Mouse (Mus musculus) heart, postnatal 25 days (tissue): ENCODE results near the gene Atp7b. TPM values are rescaled to one million over a fixed set of nuclear protein-coding genes. Genes with fewer than 3 reads are reported as not detected.
A peak's percentile ranks its signal among the peaks of the same experiment; 100 is the strongest.

Experiments
- DNase-seq: peaks from one replicate; pipeline ENCODE4 v3.0.0; 2022; ENCODE audit warnings: low spot score
- intact Hi-C: fragments of 180-260 bp; cut with DNase I; formaldehyde crosslinking; loops from one replicate; pipeline ENCODE4 v1.15.1; 2025
- total RNA-seq, 2 experiments: library from RNA; stranded (reverse); gene quantifications; 2 replicates each; pipeline ENCODE4 v1.2.3; 2021

Atp7b gene
- under 1 TPM; 0.08 to 0.11 TPM for total RNA-seq

DNA sequence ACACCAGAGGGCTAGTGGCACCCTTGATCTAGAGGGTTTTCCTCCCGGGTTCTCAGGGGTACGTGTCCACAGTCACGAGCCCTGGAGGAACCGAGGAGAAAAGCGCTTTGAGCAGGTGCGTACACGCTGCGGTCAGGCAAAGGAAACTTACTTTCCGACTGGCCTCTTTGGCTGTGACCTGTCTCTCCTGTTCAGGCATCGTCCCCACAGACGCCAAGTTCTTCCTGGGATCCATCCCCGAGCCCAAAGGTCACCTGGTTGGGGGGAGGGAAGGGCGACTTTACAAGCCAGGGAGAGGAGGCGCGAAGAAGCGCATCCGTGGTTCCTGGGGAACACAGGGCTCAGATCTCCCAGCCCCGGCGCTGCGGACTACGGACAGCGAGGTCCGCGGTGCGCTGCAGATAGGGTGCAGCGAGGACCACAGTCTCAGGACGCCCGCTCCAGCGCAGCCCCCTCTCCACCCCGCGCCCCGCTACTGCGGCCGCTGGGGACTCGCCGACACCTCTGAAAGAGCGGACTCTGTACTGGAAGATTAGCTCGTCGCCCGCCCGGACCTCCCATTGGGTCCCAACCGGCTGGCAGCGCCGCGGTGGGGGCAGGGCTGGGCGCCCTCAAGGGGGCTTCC lies at the start of gene Atp7b:
Atp7b (minus strand) TSS at position 485 of the 625 bp plus-strand sequence.
- no peak for DNase-seq
- intact Hi-C loops = loop anchor here (5.0 kb wide), 1 partner anchor 107 kb away; the partner anchor contains the start of gene Nek3

DNA sequence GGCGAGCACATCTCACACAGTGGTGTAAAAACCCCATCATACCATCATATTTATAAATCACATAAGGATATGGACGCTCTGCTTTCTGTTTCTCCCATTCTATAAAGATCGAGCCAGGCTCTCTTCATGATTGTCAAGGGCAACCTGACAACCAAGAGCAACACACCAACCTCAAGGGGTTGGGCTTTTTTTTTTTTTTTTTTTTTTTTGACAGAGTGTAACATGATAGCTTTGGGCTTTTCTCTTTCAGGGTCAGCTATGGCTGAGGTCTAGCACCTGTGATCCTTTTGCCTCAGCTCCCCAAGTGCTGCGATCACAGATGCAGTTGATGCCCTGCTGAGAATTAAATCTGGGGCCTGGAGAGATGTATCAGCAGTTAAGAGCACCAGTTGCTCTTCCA lies 46.9 kb upstream of the Atp7b start:
- no peak for DNase-seq
- intact Hi-C loops = no loop called here

GRCm38 (mm10) chr8:22091568-22091967 lies 31.5 kb upstream of the Atp7b start:
- intact Hi-C loops = loop anchor here (10.0 kb wide), 1 partner anchor 97 kb away; no protein-coding TSS in a partner anchor

DNA sequence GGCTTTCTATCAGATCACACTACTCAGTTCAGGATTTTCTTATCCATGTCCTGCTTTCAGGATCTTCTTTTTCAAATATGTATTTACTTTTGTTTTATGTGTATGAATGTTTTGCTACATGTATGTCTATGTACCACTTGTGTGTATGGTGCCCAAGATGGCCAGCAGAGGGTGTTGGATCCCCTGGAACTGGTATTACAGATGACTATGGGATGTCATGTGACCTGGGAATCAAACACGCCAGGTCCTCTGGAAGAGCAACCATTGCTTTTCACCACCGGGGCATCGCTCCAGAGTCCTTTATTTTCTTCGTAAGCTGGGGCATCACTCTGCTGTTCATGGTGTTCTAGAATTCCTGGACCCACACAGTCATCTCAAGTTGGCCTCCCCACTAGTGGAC lies 29.1 kb upstream of the Atp7b start:
- DNase-seq = no peak
- intact Hi-C loops = no loop called here

More at GRCm38 (mm10) chr8:22091568-22091967, 31.5 kb upstream of the Atp7b start:
- no peak for DNase-seq

- no peak for DNase-seq
- intact Hi-C loops = no loop called here
Observed at GRCm38 (mm10) chr8:22079313-22080007, 19.4 kb upstream of the Atp7b start.

DNA sequence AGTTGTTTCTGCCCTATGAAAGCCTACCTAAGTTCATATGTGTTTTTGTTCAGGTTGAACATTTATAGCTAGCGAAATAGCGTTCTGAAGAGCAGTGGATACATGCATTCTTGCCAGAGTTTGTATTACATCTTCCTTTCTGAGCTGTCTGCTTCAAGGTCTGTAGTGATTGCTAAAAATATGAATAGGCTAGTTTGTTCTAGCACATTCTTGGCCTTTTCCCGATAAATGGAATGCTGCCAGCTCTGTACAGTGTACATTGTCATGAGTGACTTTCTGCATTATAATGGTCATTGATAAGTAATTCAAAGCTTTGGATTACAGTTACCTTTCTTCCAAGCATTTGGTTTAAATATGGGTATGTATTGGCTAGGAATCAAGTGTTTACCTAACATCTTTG lies 1.0 kb upstream of the Atp7b start:
- DNase-seq = no peak
- intact Hi-C loops = loop anchor here (5.0 kb wide), 1 partner anchor 106 kb away; the partner anchor contains the start of gene Nek3

DNA sequence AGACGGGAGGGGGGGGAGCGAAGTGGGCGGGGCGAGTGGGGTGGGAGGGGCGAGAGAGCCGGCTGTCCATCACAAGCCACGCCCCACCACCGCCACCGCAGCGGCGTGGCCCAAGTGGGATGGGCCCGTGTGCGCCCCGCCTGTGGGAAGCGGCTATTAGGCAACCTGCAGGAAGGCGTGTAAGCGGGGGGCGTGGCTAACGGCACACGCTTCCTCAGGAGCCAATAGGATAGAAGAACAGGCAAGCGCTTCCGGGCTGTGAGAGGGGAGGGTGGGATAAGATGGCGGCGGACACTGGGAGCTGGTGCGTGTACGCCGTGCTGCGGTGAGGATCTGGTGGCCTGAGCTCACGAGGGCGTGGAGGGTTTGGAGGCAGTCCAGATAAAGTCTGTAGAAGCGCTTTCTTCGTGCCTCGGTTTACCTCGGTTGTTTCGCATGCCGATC lies 363 bp upstream of the Atp7b start, which contains the start of gene Alg11:
Alg11 (plus strand) TSS at position 276 of the 444 bp plus-strand sequence.
- DNase-seq = peak; percentile 94
- intact Hi-C loops = loop anchor here (5.0 kb wide), 1 partner anchor 107 kb away; the partner anchor contains the start of gene Nek3

DNA sequence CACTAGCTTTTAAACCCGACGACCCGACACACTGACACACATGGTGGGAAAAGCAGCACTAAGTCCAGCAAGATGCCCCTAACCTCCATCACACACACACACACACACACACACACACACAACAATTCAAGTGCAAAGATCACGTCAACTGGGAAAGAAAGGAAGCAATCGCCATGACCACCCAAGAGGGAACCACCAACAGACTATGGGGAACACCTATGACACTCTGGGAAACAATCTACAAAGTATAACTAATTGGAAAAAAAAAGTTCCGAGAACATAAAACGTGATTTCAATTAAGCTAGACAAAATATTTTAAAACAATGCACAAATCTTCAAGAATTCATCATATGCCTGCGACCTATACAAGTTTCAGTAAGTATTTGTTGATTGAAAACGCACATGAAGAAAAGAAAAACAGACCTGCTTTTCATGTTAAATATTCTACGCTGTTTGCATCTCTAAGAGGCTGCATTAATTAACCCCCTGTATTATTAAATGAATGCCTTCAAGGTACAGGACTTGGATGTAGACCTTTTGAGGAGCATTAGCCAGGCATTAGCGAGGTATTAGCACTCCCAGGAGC lies 859 bp downstream of the Atp7b start:
- intact Hi-C loops = no loop called here
- no peak for DNase-seq

DNA sequence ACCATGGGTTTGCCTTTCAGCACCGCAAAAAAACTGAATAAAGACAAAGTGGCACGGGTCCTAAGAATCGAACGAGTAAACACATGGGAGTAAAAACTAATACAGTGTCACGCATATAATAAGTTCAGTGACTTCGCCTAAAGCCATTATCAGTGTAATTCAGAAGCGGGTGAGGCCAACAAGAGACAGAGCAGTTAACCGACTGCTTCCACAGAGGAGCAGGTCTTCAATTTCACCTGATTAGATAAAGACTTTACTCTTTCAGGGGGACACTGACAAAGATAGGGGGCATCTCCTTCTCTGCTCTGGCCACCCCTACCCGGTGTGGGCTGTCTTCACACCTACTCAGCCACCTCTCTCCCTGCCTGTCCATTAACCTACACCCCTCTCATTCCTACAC lies 1.7 kb downstream of the Atp7b start:
- no peak for DNase-seq
- intact Hi-C loops = no loop called here

GRCm38 (mm10) chr8:22056850-22057249 lies 3.3 kb downstream of the Atp7b start:
- DNase-seq = no peak
- intact Hi-C loops = no loop called here

- DNase-seq = no peak
- intact Hi-C loops = no loop called here
Observed at GRCm38 (mm10) chr8:22055492-22055877, 4.6 kb downstream of the Atp7b start.

GRCm38 (mm10) chr8:22054674-22055491 lies 5.2 kb downstream of the Atp7b start:
- DNase-seq = no peak
- intact Hi-C loops = no loop called here

- no peak for DNase-seq
- intact Hi-C loops = loop anchor here (5.0 kb wide), 1 partner anchor 56 kb away; no protein-coding TSS in a partner anchor
Observed at GRCm38 (mm10) chr8:22047699-22048464, 12.2 kb downstream of the Atp7b start.

GRCm38 (mm10) chr8:22043706-22044105 lies 16.4 kb downstream of the Atp7b start:
- no peak for DNase-seq
- intact Hi-C loops = no loop called here

DNA sequence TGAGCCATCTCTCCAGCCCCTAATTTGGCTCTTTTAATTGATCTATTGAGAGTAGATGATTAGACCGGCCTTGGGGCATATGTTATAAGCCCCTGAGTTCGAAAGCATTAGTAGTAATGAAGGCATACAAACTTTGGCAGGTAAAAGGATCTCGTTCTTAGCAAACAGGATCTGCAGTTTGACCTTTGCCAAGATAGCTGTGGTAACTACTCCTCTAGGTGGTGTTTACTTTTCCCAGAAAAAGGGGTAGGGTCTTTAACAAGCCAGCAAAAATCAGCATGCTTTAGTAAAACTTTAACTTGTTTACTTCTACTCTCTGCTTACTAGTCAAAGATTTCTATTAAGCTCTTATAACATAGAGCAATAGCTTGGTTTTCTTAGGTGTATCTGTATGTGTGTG lies 17.6 kb downstream of the Atp7b start:
- DNase-seq = no peak
- intact Hi-C loops = no loop called here

DNA sequence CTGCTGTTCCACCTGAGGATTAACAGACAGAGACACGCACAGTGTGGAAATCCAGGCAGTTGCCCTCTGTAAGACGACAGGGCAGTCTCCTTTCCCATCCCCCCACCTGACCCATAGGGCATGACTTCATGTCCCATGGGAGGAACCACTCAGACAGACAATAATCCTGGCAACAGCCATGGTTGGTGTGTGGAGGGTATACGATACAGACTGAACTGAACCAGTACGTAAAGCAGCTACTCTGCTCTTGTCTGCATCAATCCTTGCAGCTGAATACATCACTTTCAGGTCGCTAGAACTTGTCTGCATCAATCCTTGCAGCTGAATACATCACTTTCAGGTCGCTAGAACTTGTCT lies 20.0 kb downstream of the Atp7b start:
- no peak for DNase-seq
- intact Hi-C loops = no loop called here

- intact Hi-C loops = no loop called here
Observed at GRCm38 (mm10) chr8:22039468-22040152, 20.5 kb downstream of the Atp7b start.

DNA sequence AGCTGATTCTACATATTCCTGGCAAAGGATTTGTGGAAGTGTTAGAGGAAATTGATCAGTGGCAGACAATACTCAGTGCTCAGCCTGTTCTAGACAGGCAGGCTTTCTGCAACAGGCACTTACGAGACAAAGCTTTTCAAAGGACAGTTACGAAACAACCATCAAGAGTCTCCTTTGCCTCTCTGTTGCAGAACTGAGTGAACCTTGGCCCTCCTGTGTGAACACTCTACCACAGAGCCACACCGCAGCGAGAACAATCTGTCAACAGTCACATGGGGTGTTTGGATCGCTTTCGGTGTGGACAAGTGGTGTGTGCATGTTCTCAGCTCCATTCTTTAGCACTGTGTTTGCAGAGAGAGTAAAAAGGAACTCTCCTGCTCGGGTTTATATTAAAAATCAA lies 23.1 kb downstream of the Atp7b start:
- no peak for DNase-seq
- intact Hi-C loops = no loop called here

More at GRCm38 (mm10) chr8:22039468-22040152, 20.5 kb downstream of the Atp7b start:
- no peak for DNase-seq

- DNase-seq = no peak
- intact Hi-C loops = no loop called here
Observed at GRCm38 (mm10) chr8:22036137-22036536, 24.0 kb downstream of the Atp7b start.
